Mouse (Mus musculus) testis, adult 2 months (tissue): ENCODE results near the gene Golt1a.

Source experiments
- CTCF ChIP-seq: fragments of 200-500 bp; IDR thresholded peaks from 2 replicates; pipeline ENCODE4 v1.5.1; 2012; ENCODE audit warnings: low read depth, mild to moderate bottlenecking, inconsistent platforms, low read length, moderate library complexity; ENCODE audit not compliant: control insufficient read depth, insufficient read depth, insufficient replicate concordance
- POLR2A ChIP-seq: fragments of 200-500 bp; IDR thresholded peaks from 2 replicates; pipeline ENCODE4 v1.6.1; 2012; ENCODE audit warnings: low read depth, mild to moderate bottlenecking, inconsistent platforms, low read length, moderate library complexity; ENCODE audit not compliant: control insufficient read depth

DNA sequence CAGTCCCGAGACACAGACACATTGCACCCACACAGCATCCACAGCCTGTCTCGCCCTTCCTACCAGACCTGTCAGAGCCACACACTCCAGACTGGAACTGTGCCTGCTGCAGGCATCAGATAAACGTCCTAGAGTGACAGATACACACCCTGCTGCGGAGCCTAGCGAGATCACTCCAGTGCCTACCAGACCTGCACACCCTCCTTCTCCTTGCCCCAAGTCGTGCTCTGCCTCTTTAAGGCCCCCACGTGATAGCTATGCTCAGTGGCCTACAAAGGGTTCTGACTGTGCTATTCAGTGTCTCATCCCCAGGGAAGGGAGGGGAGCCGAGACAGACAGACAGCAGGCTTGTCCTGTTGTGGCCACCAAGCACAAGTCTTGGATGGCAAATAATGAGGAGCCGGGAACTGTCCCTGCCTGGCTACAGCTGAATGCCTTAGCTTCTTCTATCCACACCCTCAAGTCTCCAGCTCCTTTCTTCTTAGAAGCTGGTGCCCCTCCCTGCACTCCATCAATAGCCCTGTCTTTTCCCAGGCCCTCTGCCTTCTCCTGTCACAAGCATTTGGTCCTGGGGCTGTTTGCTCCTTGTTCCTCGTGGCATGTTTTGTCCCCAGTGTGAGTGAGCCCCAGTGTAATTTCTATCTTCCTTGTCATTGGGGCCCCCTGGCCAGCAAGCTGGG is 41.6 kb upstream of the Golt1a start:
- TF ChIP-seq POLR2A (no peak), CTCF (no peak)
